Mouse (Mus musculus): Measurements from ENCODE around the gene Gm6034. TPM values are rescaled to one million over a fixed set of nuclear protein-coding genes. Genes with fewer than 3 reads are reported as not detected.
"Not testable (repeated sequence)": the region's sequence is repeated elsewhere in the genome, so short reads cannot be mapped to it uniquely, and the experiment has no call there.

The Gm6034 gene
- polyA plus RNA-seq, 1 experiment from 2014 or later, result not detected

DNA sequence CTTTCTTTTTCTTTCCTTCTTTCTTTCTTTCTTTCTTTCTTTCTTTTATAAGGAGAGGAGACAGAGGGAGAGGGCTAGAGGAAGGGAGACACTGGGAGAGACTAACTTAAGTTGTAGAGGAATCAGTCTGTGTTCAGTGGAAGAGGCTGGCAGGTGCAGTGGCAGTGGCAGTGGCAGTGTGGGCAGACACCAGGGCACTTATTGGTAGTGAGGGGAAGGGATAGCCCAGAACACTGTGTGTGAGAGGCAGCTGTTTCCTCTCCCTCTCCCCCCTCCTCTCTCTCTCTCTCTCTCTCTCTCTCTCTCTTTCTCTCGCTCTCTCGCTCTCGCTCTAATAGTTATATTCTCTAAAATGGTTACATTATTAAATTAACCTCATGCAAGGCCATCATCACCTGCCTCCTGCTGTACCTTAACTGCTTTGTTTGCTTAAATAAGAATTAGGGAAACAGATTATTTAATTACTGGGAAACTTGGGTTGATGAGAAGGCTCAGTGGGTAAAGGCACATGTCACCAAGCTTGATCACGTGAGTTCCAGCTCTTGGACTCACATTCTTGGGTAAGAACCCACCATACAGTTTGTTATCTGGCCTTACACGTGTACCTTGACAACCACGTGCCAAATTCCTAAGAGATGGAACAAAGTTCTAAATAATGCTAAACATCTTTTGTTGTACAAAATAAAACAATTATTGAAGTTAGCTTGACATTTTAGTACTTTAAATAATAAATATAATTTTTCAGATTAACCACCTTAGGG, 44.0 kb upstream of the Gm6034 start:
- Histone ChIP-seq H3K4me1 (ENCODE audit: insufficient read depth, low read depth, low read length) (no peaks in the 10 kb centered on the region), H3K27ac (ENCODE audit: low read length) (no peak overlapping the region), H3K4me3 (ENCODE audit: low read depth, low read length) (no peak overlapping the region), H3K9ac (replicated peaks; ENCODE audit: low read depth) (no peak overlapping the region), H3K27me3 (replicated peaks; ENCODE audit: insufficient read depth, low read length) (no peaks in the 10 kb centered on the region), H3K4me2 (replicated peaks; ENCODE audit: low read depth, low read length) (no peak overlapping the region), H3K36me3 (ENCODE audit: insufficient read depth, low read length) (no peaks in the 10 kb centered on the region), H3K9me3 (ENCODE audit: low read length) (no peaks in the 10 kb centered on the region)
- 76% methylated on average over 6 of the region's 6 CpGs for WGBS
- DNase-seq (ENCODE audit: low spot score) (no peak), ATAC-seq (no peak)
- TF ChIP-seq EP300 (IDR thresholded peaks at IDR 0.05), result no peak
- no peak for TF ChIP-seq CTCF (IDR thresholded peaks at IDR 0.05)

DNA sequence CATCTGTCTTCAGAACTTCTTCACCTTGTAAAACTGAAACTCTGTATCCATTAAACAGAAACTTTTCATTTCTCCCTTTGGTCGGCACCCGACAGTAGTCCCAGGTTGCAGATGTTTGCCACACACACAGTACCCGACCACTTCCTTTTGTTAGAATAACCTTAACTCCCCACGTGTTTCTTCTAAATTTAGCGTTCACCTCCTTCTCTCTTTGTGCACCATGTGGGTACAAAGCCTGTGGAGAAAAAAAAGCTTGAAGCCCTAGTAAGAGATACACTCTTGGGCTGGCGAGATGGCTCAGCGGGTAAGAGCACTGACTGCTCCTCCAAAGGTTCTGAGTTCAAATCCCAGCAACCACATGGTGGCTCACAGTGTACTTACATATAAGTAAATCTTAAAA, 43.4 kb upstream of the Gm6034 start:
- H3K9ac ChIP-seq (replicated peaks; ENCODE audit: low read depth), result no peak overlapping the region
- no peaks in the 10 kb centered on the region for H3K9me3 ChIP-seq (ENCODE audit: low read length)
- H3K27ac ChIP-seq (ENCODE audit: low read length), result no peak overlapping the region
- no peak for TF ChIP-seq CTCF (IDR thresholded peaks at IDR 0.05)
- no peak for TF ChIP-seq EP300 (IDR thresholded peaks at IDR 0.05)
- no peaks in the 10 kb centered on the region for H3K27me3 ChIP-seq (replicated peaks; ENCODE audit: insufficient read depth, low read length)
- DNase-seq (ENCODE audit: low spot score), result no peak
- no peak overlapping the region for H3K4me2 ChIP-seq (replicated peaks; ENCODE audit: low read depth, low read length)
- H3K4me3 ChIP-seq (ENCODE audit: low read depth, low read length), result no peak overlapping the region
- ATAC-seq, result no peak
- 73% methylated on average over 7 of the region's 7 CpGs for WGBS
- H3K4me1 ChIP-seq (ENCODE audit: insufficient read depth, low read depth, low read length), result no peaks in the 10 kb centered on the region
- H3K36me3 ChIP-seq (ENCODE audit: insufficient read depth, low read length), result no peaks in the 10 kb centered on the region

DNA sequence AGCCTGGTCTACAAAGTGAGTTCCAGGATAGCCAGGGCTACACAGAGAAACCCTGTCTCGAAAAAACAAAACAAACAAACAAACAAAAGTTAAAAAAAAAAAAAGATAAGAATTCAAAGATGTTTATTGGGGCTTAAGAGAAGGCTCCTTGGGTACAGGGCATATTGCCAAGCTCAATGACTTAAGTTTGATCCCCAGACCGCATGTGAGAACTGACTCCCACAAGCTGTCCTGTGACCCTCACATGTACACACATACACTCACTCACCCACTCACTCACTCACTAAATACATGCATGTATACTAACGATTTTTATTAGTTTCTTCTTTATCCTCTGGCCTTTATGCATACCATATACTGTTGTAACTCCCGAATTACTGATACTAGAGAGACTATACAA, 42.4 kb upstream of the Gm6034 start:
- no peak overlapping the region for H3K4me3 ChIP-seq (ENCODE audit: low read depth, low read length)
- H3K4me2 ChIP-seq (replicated peaks; ENCODE audit: low read depth, low read length), result no peak overlapping the region
- H3K27me3 ChIP-seq (replicated peaks; ENCODE audit: insufficient read depth, low read length), result no peaks in the 10 kb centered on the region
- no peaks in the 10 kb centered on the region for H3K36me3 ChIP-seq (ENCODE audit: insufficient read depth, low read length)
- H3K27ac ChIP-seq (ENCODE audit: low read length), result no peak overlapping the region
- no peaks in the 10 kb centered on the region for H3K4me1 ChIP-seq (ENCODE audit: insufficient read depth, low read depth, low read length)
- no peak for ATAC-seq
- peak; percentile 7 for DNase-seq (ENCODE audit: low spot score)
- H3K9me3 ChIP-seq (ENCODE audit: low read length), result no peaks in the 10 kb centered on the region
- no peak overlapping the region for H3K9ac ChIP-seq (replicated peaks; ENCODE audit: low read depth)
- WGBS, result 70% methylated on average over 4 of the region's 4 CpGs
- TF ChIP-seq CTCF (IDR thresholded peaks at IDR 0.05) (no peak), EP300 (IDR thresholded peaks at IDR 0.05) (no peak)

DNA sequence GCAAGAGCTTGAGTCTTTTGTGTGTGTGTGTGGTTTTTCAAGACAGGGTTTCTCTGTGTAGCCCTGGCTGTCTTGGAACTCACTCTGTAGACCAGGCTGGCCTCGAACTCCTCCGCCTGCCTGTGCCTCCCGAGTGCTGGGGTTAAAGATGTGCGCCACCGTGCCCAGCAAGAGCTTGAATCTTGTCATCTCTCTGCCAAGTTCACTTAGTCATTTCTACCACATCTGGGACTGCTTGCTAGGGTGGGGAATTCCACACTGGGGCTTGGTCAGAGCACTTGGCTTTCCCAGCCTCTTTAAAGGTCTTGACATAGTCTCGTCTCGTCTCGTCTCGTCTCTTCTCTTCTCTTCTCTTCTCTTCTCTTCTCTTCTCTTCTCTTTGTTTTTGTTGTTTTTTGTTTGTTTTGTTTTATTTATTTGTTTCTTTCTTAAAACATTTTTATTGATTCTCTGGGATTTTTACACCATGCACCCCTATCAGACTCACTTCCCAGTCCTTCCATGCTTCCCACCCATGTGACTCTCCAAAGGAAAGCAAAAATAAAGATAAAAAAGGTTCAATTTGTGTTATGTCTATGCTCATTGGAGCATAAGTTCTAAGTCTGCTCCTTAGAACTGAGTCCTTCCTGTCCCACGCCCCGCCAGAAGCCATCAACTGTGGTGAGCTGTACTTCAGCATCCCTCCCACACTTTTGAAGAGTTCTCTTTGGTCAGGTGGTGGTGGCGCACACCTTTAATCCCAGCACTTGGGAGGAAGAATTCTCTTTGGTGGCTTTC, 41.5 kb upstream of the Gm6034 start:
- no peak overlapping the region for H3K4me2 ChIP-seq (replicated peaks; ENCODE audit: low read depth, low read length)
- no peak for DNase-seq (ENCODE audit: low spot score)
- TF ChIP-seq EP300 (IDR thresholded peaks at IDR 0.05), result no peak
- TF ChIP-seq CTCF (IDR thresholded peaks at IDR 0.05), result no peak
- no peak overlapping the region for H3K9ac ChIP-seq (replicated peaks; ENCODE audit: low read depth)
- no peak for ATAC-seq
- 80% methylated on average over 12 of the region's 12 CpGs for WGBS
- H3K27ac ChIP-seq (ENCODE audit: low read length), result no peak overlapping the region
- H3K27me3 ChIP-seq (replicated peaks; ENCODE audit: insufficient read depth, low read length), result no peaks in the 10 kb centered on the region
- no peaks in the 10 kb centered on the region for H3K9me3 ChIP-seq (ENCODE audit: low read length)
- no peak overlapping the region for H3K4me3 ChIP-seq (ENCODE audit: low read depth, low read length)
- no peaks in the 10 kb centered on the region for H3K36me3 ChIP-seq (ENCODE audit: insufficient read depth, low read length)
- H3K4me1 ChIP-seq (ENCODE audit: insufficient read depth, low read depth, low read length), result no peaks in the 10 kb centered on the region

DNA sequence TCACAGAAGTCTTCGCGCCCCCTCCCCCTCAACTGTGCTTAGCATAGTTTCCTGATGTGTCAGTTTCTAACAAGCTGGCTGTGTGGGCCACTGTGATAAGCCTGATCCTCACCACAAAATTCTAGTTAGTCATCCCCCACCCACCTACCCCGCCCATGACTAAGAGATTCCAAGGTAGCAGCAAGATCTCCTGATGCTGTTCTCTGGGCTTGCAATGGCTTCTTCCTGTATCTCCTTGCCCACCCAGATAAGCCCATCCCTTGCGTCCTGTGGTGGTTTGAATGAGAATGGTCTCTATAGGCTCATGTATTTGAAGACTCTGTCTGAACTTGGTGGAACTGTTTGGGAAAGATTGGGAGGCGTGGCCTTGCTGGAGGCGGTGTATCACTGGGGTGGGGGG, 40.8 kb upstream of the Gm6034 start:
- Histone ChIP-seq H3K27ac (ENCODE audit: low read length) (no peak overlapping the region), H3K4me1 (ENCODE audit: insufficient read depth, low read depth, low read length) (no peaks in the 10 kb centered on the region), H3K4me3 (ENCODE audit: low read depth, low read length) (no peak overlapping the region), H3K27me3 (replicated peaks; ENCODE audit: insufficient read depth, low read length) (no peaks in the 10 kb centered on the region), H3K36me3 (ENCODE audit: insufficient read depth, low read length) (no peaks in the 10 kb centered on the region), H3K9ac (replicated peaks; ENCODE audit: low read depth) (no peak overlapping the region), H3K9me3 (ENCODE audit: low read length) (no peaks in the 10 kb centered on the region), H3K4me2 (replicated peaks; ENCODE audit: low read depth, low read length) (no peak overlapping the region)
- TF ChIP-seq EP300 (IDR thresholded peaks at IDR 0.05) (no peak), CTCF (IDR thresholded peaks at IDR 0.05) (no peak)
- ATAC-seq, result no peak
- WGBS, result 91% methylated on average over 6 of the region's 6 CpGs
- no peak for DNase-seq (ENCODE audit: low spot score)

DNA sequence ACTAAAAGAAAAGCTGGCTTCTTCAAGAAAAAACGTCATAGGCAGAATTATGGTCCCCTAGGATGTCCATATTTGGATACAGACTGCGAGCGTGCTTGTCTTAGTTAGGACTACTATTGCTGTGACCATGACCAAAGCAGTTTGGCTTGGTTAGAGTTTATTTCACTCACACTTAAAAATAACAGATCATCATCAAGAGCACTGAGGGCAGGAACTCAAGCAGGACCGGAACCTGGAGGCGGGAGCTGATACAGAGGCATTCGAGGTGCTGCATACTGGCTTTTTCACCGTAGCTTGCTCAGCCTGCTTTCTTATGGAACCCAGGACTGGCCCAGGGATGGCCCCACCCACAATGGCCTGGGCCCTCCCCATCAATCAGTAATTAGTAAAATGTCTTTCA, 39.4 kb upstream of the Gm6034 start:
- WGBS, result 87% methylated on average over 7 of the region's 7 CpGs
- Histone ChIP-seq H3K27ac (ENCODE audit: low read length) (no peak overlapping the region), H3K9me3 (ENCODE audit: low read length) (no peaks in the 10 kb centered on the region), H3K9ac (replicated peaks; ENCODE audit: low read depth) (no peak overlapping the region), H3K4me2 (replicated peaks; ENCODE audit: low read depth, low read length) (no peak overlapping the region), H3K36me3 (ENCODE audit: insufficient read depth, low read length) (no peaks in the 10 kb centered on the region), H3K4me1 (ENCODE audit: insufficient read depth, low read depth, low read length) (no peaks in the 10 kb centered on the region), H3K4me3 (ENCODE audit: low read depth, low read length) (no peak overlapping the region), H3K27me3 (replicated peaks; ENCODE audit: insufficient read depth, low read length) (no peaks in the 10 kb centered on the region)
- TF ChIP-seq EP300 (IDR thresholded peaks at IDR 0.05) (no peak), CTCF (IDR thresholded peaks at IDR 0.05) (no peak)
- DNase-seq (ENCODE audit: low spot score) (no peak), ATAC-seq (no peak)

DNA sequence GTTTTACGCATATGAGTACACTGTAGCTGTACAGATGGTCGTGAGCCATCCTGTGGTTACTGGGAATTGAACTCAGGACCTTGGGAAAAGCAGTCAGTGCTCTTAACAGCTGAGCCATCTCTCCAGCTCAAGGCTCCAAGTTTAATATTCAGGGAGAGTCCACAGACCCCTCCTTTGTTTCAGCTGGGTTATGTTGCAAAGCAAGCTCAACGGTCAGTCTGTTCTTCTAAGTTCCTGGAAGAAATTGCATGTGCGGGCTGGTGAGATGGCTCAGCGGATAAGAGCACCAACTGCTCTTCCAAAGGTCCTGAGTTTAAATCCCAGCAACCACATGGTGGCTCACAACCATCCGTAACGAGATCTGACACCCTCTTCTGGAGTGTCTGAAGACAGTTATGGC, 38.4 kb upstream of the Gm6034 start:
- not testable (repeated sequence) for DNase-seq (ENCODE audit: low spot score); H3K4me3 ChIP-seq (ENCODE audit: low read depth, low read length); ATAC-seq; H3K4me2 ChIP-seq (replicated peaks; ENCODE audit: low read depth, low read length); H3K36me3 ChIP-seq (ENCODE audit: insufficient read depth, low read length); H3K27me3 ChIP-seq (replicated peaks; ENCODE audit: insufficient read depth, low read length); H3K9me3 ChIP-seq (ENCODE audit: low read length); H3K9ac ChIP-seq (replicated peaks; ENCODE audit: low read depth); H3K4me1 ChIP-seq (ENCODE audit: insufficient read depth, low read depth, low read length); H3K27ac ChIP-seq (ENCODE audit: low read length)
- WGBS, result 88% methylated on average over 7 of the region's 7 CpGs

All from lung, postnatal 0 days (tissue).